Mouse (Mus musculus): ENCODE data around the gene Rpl39. TPM values are rescaled to one million over a fixed set of nuclear protein-coding genes. Genes with fewer than 3 reads are reported as not detected.

Rpl39 gene
- 100 to 1,000 TPM; 412 to 421 TPM for total RNA-seq (2023)

GRCm38 (mm10) chrX:37084927-37085660, at the start of gene Rpl39:
TSS of gene Rpl39 (minus strand) at chrX:37085402.

GRCm38 (mm10) chrX:37126671-37127358, 41.6 kb upstream of the Rpl39 start, which contains the start of gene Nkap:
TSS of gene Nkap (plus strand) at chrX:37126795.

GRCm38 (mm10) chrX:37110193-37110880, 25.1 kb upstream of the Rpl39 start, which contains the start of gene Upf3b:
TSS of gene Upf3b (minus strand) at chrX:37110322.

GRCm38 (mm10) chrX:37048066-37048889, 36.9 kb downstream of the Rpl39 start, which contains the start of gene Sowahd:
TSS of gene Sowahd (plus strand) at chrX:37048845.

Other genes starting within 250 kb of the Rpl39 start
- 10 to 100 TPM; 55.4 to 61.6 TPM for gene Ube2a, start 211.5 kb downstream of the Rpl39 start, total RNA-seq (2023)
- gene C330007P06Rik, start 211.3 kb downstream of the Rpl39 start, total RNA-seq (2023): 10 to 100 TPM; 23.0 to 24.8 TPM
- gene Nkrf, start 182.5 kb downstream of the Rpl39 start, total RNA-seq (2023): 1 to 10 TPM; 3.0 to 3.3 TPM
- 10 to 100 TPM; 23.0 to 23.9 TPM for gene Sept6, start 93.6 kb downstream of the Rpl39 start, total RNA-seq (2023)
- gene Sowahd, start 36.6 kb downstream of the Rpl39 start, total RNA-seq (2023): not detected
- gene Upf3b, start 24.9 kb upstream of the Rpl39 start, total RNA-seq (2023): 10 to 100 TPM; 14.7 to 18.5 TPM
- gene Nkap, start 41.4 kb upstream of the Rpl39 start, total RNA-seq (2023): 10 to 100 TPM in 1 of 2 experiments, 1 to 10 TPM in 1; 9.5 to 14.4 TPM
- gene Akap14, start 83.4 kb upstream of the Rpl39 start, total RNA-seq (2023): not detected
- 100 to 1,000 TPM; 116 to 119 TPM for gene Ndufa1, start 105.8 kb upstream of the Rpl39 start, total RNA-seq (2023)
- 1 to 10 TPM; 5.4 to 6.5 TPM for gene Rnf113a1, start 105.8 kb upstream of the Rpl39 start, total RNA-seq (2023)
- gene Gm9, start 125.6 kb upstream of the Rpl39 start, total RNA-seq (2023): not detected
- not detected for gene Rhox1, start 136.9 kb upstream of the Rpl39 start, total RNA-seq (2023)
- not detected for gene Rhox2a, start 159.6 kb upstream of the Rpl39 start, total RNA-seq (2023)
- not detected for gene Rhox3a, start 164.5 kb upstream of the Rpl39 start, total RNA-seq (2023)
- gene Rhox4a, start 179.9 kb upstream of the Rpl39 start, total RNA-seq (2023): not detected

Data from neutrophil, adult 83 days (primary cell).